Mouse (Mus musculus): ENCODE data around the gene Gdf11.

The Gdf11 gene

DNA sequence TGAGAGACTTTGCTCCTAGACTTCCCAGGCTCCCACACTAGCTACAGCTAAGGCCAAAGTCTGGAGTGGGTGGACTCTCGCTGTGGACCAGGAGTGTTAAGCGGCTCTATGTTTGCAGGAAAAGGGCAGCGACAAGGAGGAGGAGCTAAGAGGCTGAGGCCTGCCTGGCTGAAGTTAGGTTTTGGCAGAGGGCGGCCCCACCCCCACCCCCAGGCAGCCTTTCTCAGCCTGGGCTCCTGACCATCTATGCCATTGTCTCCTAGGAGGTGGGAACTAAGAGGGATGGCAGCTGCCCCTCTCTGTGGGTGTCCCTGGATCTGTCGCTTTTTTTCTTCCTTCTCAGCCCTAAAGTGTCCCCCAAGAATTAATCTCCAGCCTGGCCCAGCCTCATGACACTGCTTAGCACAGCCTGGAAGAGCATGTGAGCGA is 27.7 kb upstream of the Gdf11 start:
- DNase-seq (ENCODE audit: low spot score) = peak; percentile 84

DNA sequence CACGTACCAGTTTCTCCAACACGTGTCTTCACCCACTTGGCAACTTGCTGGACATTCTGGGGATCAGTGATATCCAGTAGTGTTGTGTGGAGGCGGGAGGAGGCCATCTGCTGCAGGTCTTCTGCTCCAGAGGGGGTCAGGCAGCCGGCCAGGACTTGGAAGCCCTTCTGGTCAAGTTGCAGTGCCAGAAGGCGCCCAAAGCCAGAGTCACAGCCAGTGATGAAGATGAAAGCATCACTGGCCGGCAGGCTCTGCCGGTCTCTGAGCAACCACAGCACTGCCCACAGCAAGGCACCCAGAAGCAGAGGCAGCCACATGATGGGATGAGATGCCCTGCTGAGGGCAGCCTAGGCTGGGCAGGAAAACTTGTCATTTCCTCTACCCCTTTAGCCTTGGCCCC is 26.7 kb upstream of the Gdf11 start:
- no peak for DNase-seq (ENCODE audit: low spot score)

DNA sequence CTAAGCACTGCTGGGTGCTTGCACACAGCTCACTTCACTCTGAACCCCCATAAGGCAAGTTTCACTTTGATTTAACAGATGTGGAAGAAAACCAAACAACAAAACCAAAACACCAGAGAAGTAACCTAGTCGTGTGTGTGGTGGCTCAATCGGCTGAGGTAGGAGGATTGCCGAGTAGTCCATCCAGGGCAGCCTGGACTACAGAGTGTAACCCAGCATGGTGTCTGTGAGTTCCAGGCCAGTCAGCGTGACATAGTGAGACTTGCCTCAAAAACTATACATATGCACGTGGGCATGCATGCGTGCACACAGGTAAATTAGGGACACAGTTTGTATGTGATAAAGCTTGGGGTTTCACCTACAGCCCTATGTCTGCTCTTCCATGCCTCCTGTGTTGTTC is 25.9 kb upstream of the Gdf11 start:
- DNase-seq (ENCODE audit: low spot score) = no peak

DNA sequence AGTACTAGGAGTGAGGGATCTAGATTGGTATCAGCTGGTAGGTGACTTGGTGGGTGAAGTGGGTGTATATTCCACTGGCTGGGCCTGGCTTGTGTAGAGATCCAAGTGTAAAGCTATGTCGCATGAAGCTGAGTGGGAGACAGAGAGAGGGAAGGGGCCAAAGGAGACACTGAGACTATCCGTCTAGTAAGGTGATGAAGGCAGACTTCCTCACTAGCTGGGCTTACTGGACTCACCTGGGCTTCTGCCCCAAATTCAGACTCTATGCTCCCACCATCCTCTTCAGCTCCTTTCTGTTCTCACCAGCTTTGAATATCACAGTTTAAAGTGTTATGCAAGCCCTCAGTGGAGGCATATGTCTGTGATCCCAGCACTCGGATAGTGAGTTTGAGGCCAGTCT is 25.1 kb upstream of the Gdf11 start:
- no peak for DNase-seq (ENCODE audit: low spot score)

DNA sequence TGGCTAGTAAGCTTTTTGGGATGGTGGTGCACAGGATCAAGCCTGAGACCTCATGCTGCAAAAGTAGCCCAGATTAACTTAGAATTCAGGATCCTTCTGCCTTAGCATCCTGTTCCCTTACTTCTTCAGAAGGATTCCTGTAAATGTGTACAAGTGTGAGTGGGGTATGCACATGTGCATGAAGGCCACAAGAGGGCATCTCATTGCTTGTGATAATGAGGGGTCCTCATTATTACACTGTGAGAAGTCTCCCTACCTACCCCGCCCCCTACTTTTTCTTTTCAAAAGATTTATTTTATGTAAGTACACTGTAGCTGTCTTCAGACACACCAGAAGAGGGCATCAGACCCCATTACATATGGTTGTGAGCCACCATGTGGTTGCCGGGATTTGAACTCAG is 24.0 kb upstream of the Gdf11 start:
- no peak for DNase-seq (ENCODE audit: low spot score)

DNA sequence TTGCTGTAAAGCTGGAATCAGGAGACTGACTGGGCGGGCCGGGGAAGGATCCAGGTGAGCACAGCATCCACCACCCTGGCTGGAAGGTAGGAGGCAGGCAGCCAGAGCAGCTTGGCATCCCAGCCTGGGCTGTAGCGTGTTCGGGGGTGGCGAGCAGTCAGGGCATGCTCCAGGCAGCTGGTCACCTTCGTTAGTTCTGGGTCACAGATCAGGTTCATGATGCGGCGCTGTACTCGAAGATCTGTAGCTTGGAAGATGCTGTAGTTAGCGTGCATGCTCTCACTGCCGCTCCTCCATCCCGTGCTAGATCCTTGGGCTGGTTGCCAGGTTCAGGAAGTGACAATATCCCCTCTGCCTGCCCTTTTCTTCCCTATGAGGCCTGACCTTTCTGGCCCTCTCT is 22.2 kb upstream of the Gdf11 start:
- DNase-seq (ENCODE audit: low spot score) = no peak

DNA sequence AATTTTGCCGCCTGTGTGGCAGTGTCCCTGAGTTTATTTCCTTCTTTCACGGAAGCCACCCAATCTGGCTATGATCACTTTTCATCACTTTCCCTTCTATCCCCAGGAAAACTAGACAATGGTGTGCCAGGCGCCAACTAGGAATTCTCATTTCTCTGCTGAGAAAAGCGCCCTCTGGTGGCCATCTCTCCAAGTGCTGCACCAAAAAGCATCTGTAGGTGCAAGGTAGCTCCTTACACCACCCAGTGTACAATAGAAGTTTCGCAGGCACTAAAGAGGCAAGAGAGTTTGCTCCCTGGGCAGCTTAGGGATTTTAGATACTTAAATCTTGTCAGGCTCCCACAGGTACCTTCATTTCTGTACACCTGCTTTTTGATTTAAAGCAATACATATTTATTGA is 21.7 kb upstream of the Gdf11 start:
- peak; percentile 77 for DNase-seq (ENCODE audit: low spot score)

DNA sequence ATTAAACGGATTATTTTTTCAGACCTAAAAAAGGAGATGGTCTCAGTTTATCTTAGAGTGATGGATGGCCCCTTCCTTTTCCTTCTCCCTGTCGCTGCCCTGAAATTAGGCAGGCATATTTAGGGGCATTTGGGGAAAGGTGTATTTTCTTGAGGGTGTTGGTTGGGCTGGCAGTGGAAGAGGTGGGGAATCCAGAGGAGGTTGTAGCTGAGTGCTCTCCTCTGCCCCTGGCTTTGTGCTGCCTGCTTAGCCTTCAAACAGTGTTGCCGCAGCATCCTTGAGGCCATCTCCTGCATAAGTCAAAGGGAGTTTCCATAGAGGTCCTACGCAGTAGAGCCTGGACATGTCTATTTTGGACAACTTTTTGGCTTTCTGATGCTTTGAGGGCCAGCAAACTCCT is 21.3 kb upstream of the Gdf11 start:
- DNase-seq (ENCODE audit: low spot score) = no peak

DNA sequence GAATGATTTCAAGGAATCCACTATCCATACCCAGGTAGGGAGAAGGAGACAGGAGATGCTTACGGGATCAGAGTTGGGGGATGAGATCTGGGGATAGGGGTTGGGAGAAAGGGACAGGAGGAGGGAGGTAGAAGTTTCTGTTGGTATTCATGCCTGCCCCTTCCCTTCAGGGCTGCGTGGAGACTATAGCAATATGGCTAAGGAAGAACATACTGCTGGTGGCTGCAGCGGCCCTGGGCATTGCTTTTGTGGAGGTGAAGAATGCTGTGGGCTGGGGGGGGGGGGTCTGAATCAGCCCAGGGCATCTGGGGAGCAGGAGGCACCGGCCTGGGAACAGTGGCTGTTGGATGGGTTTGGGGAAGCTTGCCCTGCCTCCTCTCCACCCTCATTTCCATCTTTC is 20.8 kb upstream of the Gdf11 start:
- no peak for DNase-seq (ENCODE audit: low spot score)

DNA sequence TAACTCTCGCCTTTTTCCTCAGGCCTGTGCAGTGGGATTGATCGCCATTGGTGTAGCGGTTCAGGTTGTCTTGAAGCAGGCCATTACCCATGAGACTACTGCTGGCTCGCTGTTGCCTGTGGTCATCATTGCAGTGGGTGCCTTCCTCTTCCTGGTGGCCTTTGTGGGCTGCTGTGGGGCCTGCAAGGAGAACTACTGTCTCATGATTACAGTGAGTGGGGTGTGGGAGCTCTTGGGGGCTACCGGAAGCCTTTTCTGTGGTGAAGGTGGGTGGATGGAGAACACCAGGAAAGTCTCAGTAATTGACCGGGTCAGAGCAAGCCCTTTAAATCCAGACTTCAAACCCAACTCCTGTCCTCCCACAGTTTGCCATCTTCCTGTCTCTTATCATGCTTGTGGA is 19.9 kb upstream of the Gdf11 start:
- DNase-seq (ENCODE audit: low spot score) = no peak

DNA sequence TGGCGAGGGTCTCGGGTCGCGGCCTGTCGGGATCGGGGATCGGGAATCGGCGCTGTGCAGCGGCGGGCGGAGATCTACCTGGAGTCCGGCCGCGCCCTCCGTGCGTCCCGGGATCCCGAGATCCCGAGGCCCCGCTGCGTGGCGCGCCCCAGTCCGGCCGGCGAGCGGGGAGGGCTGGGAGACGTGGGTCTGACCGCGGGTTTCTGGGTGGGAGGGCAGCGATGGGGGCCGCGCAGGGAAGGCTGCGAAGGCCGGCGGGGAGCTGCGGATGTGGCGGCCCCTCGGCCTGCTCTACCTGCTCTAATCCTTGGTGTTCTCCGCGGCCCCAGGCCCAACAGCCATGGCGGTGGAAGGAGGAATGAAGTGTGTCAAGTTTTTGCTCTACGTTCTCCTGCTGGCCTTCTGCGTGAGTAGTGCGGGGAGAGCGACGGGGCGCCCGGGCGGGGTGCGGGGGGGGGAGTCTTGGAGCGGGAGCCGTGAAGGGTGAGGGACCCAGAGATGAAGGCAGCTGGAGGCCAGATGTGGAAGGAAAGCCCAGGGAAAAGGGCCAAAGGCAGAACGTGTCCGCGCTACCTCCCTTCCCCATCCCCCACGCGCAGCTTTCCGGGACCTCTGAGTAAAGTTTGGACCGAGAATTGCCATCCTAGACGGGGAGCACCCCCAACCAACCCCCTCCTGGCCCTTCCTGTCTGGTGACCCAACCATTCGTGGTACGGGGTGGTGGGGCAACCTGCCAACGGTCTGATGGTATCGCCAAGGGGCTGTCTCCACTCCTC is 18.7 kb upstream of the Gdf11 start:
- peak; percentile 55 for DNase-seq (ENCODE audit: low spot score)

DNA sequence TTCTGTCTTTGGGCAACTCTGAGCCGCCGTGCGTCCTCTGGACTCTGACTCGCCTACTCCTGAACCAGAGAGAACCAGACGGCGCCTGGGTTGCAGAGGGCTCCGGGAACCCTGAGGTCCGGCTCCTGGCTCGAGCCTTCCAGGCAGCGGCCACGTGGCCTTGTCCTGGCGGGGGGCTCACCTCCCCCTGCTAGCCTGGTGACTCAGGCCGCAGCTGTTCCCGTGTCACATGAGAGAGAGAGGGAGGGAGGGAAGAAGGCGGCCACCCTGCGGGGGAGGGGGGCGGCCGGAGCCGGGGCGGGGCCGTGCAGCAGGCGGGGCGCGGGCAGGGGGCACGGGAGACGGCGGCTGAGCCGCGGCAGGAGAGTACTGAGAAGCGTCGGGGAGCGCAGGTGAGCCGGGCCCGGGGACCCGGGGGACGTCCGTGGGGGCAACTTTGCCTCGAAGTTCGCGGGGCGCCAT is 18.1 kb upstream of the Gdf11 start:
- peak; percentile 95 for DNase-seq (ENCODE audit: low spot score)

DNA sequence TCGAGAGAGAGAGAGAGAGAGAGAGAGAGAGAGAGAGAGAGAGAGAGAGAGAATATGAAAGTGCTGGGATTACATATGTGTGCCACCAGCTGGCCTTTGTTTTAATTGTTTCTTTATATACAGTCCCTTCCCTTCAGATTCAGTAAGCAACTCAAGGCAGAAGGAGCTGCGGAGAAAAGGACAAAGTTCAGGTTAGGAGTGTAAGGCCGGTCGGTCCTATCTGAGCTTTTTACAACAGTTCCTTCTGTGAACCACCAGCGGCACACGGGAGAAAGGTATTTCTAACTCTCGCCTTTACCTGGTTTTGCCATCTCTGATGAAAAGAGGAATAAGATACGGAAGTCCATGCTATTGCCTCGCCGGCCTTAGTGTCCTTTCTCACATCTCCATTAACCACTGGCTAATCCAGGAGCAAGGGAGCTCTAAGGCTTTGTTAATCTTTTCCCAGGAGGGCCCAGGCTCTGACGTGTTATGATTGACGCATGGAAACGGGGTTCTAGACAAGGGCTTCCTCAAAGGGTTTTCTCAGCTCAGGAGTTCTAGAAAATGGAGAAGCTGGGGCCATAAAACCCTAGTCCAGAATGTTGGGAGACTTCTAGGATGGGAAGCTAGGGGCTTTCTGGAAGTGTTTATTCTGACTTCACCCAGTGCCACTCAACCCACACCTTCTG is 17.4 kb upstream of the Gdf11 start:
- peak; percentile 77 for DNase-seq (ENCODE audit: low spot score)

DNA sequence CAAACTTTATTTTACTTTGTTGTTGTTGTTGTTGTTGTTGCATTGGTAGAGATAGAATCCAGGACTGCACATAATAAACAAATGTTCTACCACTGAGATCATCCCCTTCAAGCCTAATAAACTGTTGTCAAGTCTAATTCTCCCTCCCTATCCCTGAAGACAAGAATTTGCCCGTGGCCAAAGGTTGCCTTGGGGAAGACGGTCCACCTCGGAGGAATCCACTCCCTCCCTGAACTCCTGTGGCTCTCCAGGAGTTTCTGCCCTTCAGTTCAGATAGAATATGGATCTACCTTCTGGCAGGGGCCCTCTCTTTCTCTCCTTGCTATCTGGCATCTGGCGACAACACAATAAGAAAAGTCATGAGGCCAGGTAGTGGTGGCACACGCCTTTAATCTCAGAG is 13.3 kb upstream of the Gdf11 start:
- no peak for DNase-seq (ENCODE audit: low spot score)

DNA sequence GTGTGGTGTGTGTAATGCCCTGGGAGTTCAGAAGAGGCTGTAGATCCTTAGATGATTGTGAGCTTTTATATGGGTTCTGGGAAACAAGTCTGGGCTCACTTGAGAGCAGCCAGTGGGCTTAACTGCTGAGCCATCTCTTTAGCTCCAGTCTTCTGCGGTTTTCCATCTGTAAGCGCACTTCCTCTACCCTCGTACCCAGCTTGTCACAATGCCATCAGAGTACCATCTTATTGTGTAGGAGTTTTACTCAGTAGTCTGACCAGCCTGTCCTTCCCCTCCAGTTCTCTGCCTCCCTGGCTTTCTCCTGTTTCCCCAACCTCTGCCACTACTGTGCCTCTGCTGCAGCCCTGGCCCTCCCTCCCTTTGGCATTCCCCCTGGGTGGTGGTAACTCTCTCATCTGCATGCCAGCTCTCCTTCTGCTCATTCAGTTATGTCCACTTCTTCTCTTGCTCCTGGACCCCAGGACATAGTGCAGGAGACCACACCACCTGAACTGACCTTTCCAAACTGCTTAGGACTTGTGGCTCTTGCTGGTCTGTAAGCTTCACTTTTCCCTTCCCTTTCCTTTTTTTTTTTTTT is 11.0 kb upstream of the Gdf11 start:
- no peak for DNase-seq (ENCODE audit: low spot score)

DNA sequence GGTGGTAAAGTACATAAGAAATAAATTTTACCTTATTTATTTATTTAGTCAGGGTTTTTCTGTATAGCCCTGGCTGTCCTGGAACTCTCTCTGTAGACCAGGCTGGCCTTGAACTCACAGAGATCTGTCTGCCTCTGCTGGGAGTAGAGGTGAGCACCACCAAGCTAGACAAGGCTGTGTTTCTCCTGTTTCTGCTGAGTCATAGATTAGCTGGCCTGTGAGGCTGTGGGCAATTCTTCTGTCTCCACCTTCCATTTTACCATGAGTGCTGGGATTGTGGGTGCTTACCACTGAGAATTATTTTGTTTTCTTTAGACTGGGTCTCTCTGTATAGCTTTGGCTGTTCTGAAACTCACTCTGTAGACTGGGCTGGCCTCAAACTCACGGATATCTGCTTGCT is 9.9 kb upstream of the Gdf11 start:
- no peak for DNase-seq (ENCODE audit: low spot score)

DNA sequence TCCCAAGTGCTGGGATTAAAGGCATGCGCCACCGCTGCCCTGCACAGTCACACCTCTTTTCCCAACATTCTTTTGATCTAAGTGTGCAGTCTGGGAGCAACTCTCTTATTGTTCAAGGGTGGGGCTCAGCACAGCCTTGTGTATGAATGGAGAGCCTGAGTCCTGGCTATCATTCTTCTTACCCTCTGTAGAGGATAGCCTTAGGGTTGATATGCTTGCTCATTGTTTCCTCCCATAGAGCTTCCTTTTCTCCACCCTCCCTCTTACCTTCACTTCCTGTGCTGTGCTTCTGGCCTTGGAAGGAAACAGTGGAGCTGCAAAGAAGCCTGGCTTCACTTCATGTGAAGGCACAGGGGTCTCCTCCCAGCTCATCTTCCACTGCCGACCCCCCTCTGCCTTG is 9.2 kb upstream of the Gdf11 start, which contains the start of gene Cd63:
Cd63 (plus strand) TSS at position 292 of the 400 bp plus-strand sequence.
- DNase-seq (ENCODE audit: low spot score) = no peak

DNA sequence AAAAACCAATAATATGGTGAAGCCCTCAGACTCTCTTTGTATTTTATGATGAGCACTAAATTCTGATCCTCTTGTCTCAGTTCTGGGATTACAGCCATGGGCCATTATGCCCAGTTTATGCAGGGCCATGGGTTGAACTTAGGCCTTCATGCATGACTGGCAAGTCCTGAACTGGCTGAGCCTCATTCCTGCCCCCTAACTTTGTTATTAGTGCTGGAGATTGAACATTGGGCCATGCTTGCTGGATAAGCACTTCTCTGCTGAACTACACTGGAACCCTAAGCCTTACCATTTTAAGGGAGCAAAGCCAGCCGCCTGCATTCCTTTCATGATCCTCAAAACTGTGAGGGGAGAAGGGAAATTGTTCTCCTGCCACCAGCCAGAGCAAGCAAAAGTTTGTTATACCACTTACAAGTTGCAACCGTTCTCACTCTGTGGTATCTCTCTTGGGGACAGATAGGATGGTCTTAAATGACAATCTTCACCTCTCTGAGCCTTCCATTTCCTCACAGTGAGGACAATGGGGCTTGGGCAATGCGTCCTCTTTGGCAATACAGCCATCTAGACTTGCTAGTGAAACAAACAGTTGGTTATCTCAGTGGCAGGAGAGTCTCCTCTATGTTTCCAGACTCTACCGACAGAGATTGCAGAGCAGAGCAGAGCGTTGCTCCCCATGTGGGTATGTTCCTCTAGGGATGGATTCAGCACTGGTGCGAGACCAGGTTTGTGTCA is 8.4 kb upstream of the Gdf11 start:
- DNase-seq (ENCODE audit: low spot score) = no peak

DNA sequence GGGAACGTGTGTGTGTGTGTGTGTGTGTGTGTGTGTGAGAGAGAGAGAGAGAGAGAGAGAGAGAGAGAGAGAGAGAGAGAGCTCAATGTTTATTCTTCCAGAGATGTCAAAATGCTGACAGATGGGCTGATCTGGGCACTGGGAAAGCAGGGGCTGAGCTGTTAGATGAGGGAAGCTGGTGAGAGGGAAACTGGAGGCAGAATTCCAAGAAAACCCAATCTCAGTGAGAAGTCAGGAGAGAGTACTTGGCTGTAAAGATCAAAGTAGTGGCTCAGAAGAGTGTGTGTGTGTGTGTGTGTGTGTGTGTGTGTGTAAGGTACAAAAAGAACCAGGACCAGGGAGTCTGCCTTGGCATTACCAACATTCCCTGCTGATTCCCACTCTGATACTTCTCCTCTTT is 6.0 kb upstream of the Gdf11 start:
- no peak for DNase-seq (ENCODE audit: low spot score)

DNA sequence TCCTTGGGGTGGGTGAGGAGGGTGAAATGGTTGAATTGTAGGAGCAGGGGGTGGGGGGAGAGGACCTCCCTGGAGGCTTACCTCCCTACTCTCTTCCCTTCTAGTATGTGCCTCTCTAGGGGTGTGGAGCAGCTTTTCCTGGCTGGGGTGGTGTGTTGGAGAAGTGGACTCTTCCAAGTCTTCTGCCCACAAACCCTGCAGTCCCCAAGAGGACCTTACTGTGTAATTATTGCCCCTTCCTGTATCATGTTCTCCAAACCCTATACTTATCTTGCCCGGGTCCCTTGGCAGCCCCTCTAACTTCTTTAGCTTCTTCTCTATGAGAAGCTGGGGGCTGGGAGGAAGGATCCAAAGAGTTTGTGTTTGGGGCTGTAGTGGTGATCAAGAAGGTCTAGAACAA is 5.3 kb upstream of the Gdf11 start:
- DNase-seq (ENCODE audit: low spot score) = no peak

DNA sequence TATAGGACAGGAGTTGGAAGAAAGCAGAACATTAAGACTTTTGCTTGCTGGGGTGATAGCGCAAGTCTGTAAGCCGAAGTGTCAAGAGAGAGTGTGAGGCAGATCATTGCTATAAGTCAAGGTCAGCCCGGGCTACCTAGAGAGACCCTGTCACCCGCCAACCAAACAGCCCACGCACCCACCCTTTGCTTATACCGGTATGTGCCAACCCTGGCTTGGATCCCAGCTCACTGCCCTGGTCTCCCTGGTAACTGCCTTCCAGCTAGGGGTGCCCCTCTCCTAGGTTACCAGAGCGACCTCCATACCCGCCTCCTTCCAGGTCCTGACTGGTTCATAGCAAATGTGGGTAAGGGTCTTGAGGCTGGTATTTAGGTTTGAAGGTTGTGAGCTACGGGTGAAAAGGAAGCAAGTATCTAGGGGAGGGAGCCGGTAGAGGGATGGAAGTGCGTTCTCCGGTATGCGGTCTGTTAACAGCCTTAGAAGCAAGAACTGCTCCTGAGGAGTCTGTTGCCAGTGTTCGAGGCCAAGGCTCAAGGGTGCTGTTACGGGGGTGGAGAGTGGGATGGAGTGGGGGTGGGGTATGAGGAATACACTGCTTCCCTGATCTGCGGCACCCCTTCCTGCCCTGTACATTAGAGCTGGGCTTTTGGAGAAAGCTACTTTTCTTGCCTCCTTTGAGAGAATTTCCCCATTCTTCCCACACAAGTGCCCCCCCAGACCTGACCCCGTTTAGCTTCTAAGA is 4.6 kb upstream of the Gdf11 start:
- DNase-seq (ENCODE audit: low spot score) = no peak

DNA sequence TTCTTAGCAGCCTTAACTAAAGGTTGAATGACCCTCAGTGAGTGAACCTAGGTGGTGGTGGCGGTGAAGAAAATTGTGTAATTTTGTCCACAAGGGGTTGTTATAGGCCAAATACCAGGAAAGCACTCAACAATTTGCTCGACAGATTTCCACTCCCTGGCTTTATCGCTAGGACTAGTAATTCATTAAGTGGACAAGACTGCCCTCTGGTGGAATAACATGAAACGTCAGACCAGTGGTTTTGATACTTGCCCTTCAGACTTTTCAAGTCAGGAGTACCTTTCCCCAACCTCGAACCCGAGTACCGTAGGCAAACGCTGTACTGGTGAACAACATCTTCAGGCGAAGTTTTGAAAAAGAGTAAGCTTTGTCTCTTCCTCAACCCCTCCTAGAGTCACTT is 3.9 kb upstream of the Gdf11 start:
- peak; percentile 75 for DNase-seq (ENCODE audit: low spot score)
